9 mouse cellular contexts compared by ENCODE assay signal in the genomic region with DNA sequence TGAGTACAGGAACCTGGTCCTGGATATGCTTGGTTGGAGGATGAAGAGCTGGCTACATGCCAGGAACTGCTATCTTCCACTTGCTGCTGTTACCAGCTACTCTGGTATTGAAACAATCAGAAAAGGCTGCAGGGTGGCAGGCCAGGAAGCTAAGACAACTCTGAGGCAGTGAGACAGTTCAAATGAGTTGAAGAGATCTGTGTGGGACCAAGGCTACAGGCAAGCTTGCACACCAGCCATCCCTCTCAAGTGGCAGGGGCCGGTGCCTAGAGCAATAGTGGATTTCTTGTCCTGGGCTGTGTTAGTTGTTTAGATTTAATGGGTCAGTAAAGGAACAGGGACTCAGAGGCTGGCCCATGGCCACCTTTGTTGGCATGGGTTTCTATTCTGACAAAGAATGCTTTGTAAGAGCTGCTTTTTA. TPM values are rescaled to one million over a fixed set of nuclear protein-coding genes. Genes with fewer than 3 reads are reported as not detected.
DNase-seq lines count a peak whose midpoint lies in the region; ATAC-seq and TF ChIP-seq lines count a peak whose summit lies in the region.
"Had no signal": no experiment of that assay in that cellular context is flagged by ENCODE, and none has a peak within 500 bp of the region (broad histone marks: within the 10 kb centered on the region; RNA-seq: fewer than 3 reads in every experiment).

No protein-coding gene starts in this region.

- H3K4me1 ChIP-seq in intestine, postnatal 0 days (replicated peaks; ENCODE audit: control insufficient read depth, insufficient read depth, low read length) = 0 out of 2 replicates have a peak, but pooled peaks cover 5% of the 10 kb centered on the region
- H3K4me1 ChIP-seq in intestine, embryonic 16.5 days (ENCODE audit: control insufficient read depth, insufficient read depth, low read length) = peaks cover 4% of the 10 kb centered on the region; the same call in 1 of the 2 replicates
- H3K4me1 ChIP-seq in stomach, embryonic 15.5 days = no peaks in the 10 kb centered on the region
- no peaks in the 10 kb centered on the region for H3K4me1 ChIP-seq in stomach, postnatal 0 days (replicated peaks; ENCODE audit: control insufficient read depth, insufficient read depth)

- H3K36me3 ChIP-seq in intestine, postnatal 0 days (ENCODE audit: control insufficient read depth, insufficient read depth) = peaks cover 80% of the 10 kb centered on the region
- H3K36me3 ChIP-seq in intestine, embryonic 16.5 days (ENCODE audit: control insufficient read depth, insufficient read depth, low read length) = peaks cover 25% of the 10 kb centered on the region
- peaks cover 37% of the 10 kb centered on the region for H3K36me3 ChIP-seq in stomach, embryonic 15.5 days
- H3K36me3 ChIP-seq in stomach, postnatal 0 days (ENCODE audit: control insufficient read depth, insufficient read depth, low read length) = peaks cover 21% of the 10 kb centered on the region

- no peak overlapping the region for H3K4me2 ChIP-seq in intestine, postnatal 0 days (replicated peaks; ENCODE audit: low read depth)
- H3K4me2 ChIP-seq in intestine, embryonic 16.5 days (ENCODE audit: low read depth, low read length) = no peak overlapping the region
- no peak overlapping the region for H3K4me2 ChIP-seq in stomach, embryonic 15.5 days
- H3K4me2 ChIP-seq in stomach, postnatal 0 days (replicated peaks; ENCODE audit: low read depth) = no peak overlapping the region

- WGBS in intestine, postnatal 0 days = 81% methylated on average over 1 of the region's 1 CpGs
- 72% methylated on average over 1 of the region's 1 CpGs for WGBS in intestine, embryonic 16.5 days
- 78% methylated on average over 1 of the region's 1 CpGs for WGBS in stomach, embryonic 15.5 days
- 39% methylated on average over 1 of the region's 1 CpGs for WGBS in stomach, postnatal 0 days

- DNase-seq in stomach, postnatal 0 days (ENCODE audit: low spot score) = no peak
- DNase-seq in heart, postnatal 10 days = peak; percentile 31 to 35
- DNase-seq in testis, postnatal 14 days (ENCODE audit: low spot score) = peak; percentile 24
- no peak for DNase-seq in thymus, postnatal 4 days
- DNase-seq in ovary, adult 18-20 months (ENCODE audit: low spot score) = no peak

- intact Hi-C loops in heart, postnatal 10 days (cut with DNase I) = no loop called here

- H3K27me3 ChIP-seq in intestine, postnatal 0 days (replicated peaks; ENCODE audit: control insufficient read depth, insufficient read depth, low read length) = no peaks in the 10 kb centered on the region
- H3K27me3 ChIP-seq in intestine, embryonic 16.5 days (replicated peaks; ENCODE audit: control insufficient read depth, insufficient read depth, low read length) = no peaks in the 10 kb centered on the region
- no peaks in the 10 kb centered on the region for H3K27me3 ChIP-seq in stomach, embryonic 15.5 days (replicated peaks)
- H3K27me3 ChIP-seq in stomach, postnatal 0 days (ENCODE audit: control insufficient read depth, insufficient read depth, low read length) = no peaks in the 10 kb centered on the region

- 0 out of 2 replicates have a peak overlapping the region, but pooled peaks have one; percentile 36 for H3K27ac ChIP-seq in intestine, postnatal 0 days (ENCODE audit: low read depth, low read length)
- no peak overlapping the region for H3K27ac ChIP-seq in intestine, embryonic 16.5 days (ENCODE audit: low read length)
- H3K27ac ChIP-seq in stomach, embryonic 15.5 days = 0 out of 2 replicates have a peak overlapping the region, but pooled peaks have one; percentile 3
- no peak overlapping the region for H3K27ac ChIP-seq in stomach, postnatal 0 days (replicated peaks)

- no peak for TF ChIP-seq EP300 in stomach, postnatal 0 days (optimal IDR thresholded peaks at IDR 0.05)

- no peak overlapping the region for H3K4me3 ChIP-seq in intestine, postnatal 0 days (ENCODE audit: low read depth, low read length)
- H3K4me3 ChIP-seq in intestine, embryonic 16.5 days (ENCODE audit: low read length) = no peak overlapping the region
- H3K4me3 ChIP-seq in stomach, embryonic 15.5 days (replicated peaks) = no peak overlapping the region
- no peak overlapping the region for H3K4me3 ChIP-seq in stomach, postnatal 0 days (ENCODE audit: low read depth, low read length)
- H3K4me3 ChIP-seq: myocyte had no signal

- TF ChIP-seq CTCF in intestine, postnatal 0 days (IDR thresholded peaks at IDR 0.05; ENCODE audit: low read depth) = no peak
- no peak for TF ChIP-seq CTCF in stomach, postnatal 0 days (IDR thresholded peaks at IDR 0.05; ENCODE audit: low read depth)

- H3K9me3 ChIP-seq in intestine, postnatal 0 days (ENCODE audit: control insufficient read depth) = no peaks in the 10 kb centered on the region
- H3K9me3 ChIP-seq in intestine, embryonic 16.5 days (ENCODE audit: control insufficient read depth, low read length) = no peaks in the 10 kb centered on the region
- H3K9me3 ChIP-seq in stomach, embryonic 15.5 days = no peaks in the 10 kb centered on the region
- no peaks in the 10 kb centered on the region for H3K9me3 ChIP-seq in stomach, postnatal 0 days (ENCODE audit: control insufficient read depth, low read length)

- no peak overlapping the region for H3K9ac ChIP-seq in intestine, postnatal 0 days (ENCODE audit: low read depth, low read length)
- H3K9ac ChIP-seq in intestine, embryonic 16.5 days (ENCODE audit: low read depth, low read length) = no peak overlapping the region
- H3K9ac ChIP-seq in stomach, embryonic 15.5 days = no peak overlapping the region
- no peak overlapping the region for H3K9ac ChIP-seq in stomach, postnatal 0 days (ENCODE audit: low read length)

- ATAC-seq in intestine, postnatal 0 days = no peak
- no peak for ATAC-seq in intestine, embryonic 16.5 days
- no peak for ATAC-seq in stomach, embryonic 15.5 days (ENCODE audit: insufficient read depth, low FRiP score, low read depth)
- ATAC-seq in stomach, postnatal 0 days (ENCODE audit: low FRiP score, low TSS enrichment) = no peak

RNA-seq across cellular contexts. Expression of a gene that starts 54.1 kb away (rescaled TPM):
- 16.4 and 16.5 TPM in 2 replicates for polyA plus RNA-seq in intestine, postnatal 0 days (2015; fragmentation: Nextera tagmentation; extraction: Ambion mirVana)
- 14.0 and 14.3 TPM in 2 replicates for polyA plus RNA-seq in intestine, embryonic 16.5 days (2015; fragmentation: Nextera tagmentation; extraction: Ambion mirVana)
- polyA plus RNA-seq in stomach, embryonic 15.5 days (2015; fragmentation: Nextera tagmentation; extraction: Ambion mirVana) = 32.1 and 35.5 TPM in 2 replicates
- polyA plus RNA-seq in stomach, postnatal 0 days (2015; fragmentation: Nextera tagmentation; extraction: Ambion mirVana) = 13.8 and 15.1 TPM in 2 replicates
- total RNA-seq in heart, postnatal 10 days (2021) = 10 to 100 TPM; 42.9 to 52.6 TPM

Comparison
In these comparisons a context has a peak if more than half of its experiments do, and no peak if none do; other contexts are left out.
1. H3K27ac ChIP-seq: peak in intestine, postnatal 0 days (single experiment) and stomach, embryonic 15.5 days (single experiment); none in intestine, embryonic 16.5 days (single experiment) and stomach, postnatal 0 days (single experiment).
2. DNase-seq: peak in heart, postnatal 10 days (2 of 2) and testis, postnatal 14 days (single experiment); none in stomach, postnatal 0 days (single experiment), thymus, postnatal 4 days (single experiment) and ovary, adult 18-20 months (single experiment).